Mouse (Mus musculus) intestine, embryonic 14.5 days (tissue): ENCODE data around the gene Nxn. TPM values are rescaled to one million over a fixed set of nuclear protein-coding genes. Genes with fewer than 3 reads are reported as not detected.
A peak's percentile ranks its signal among the peaks of the same experiment; 100 is the strongest.

Experiments
- ATAC-seq: fragments of 200-750 bp; cut with Nextera tagmentation; replicated peaks from 2 replicates; pipeline ENCODE4 v1.8.0; 2017; ENCODE audit warnings: low read depth, moderate number of reproducible peaks, moderate TSS enrichment, moderate library complexity; ENCODE audit not compliant: low FRiP score, low TSS enrichment
- DNase-seq: peaks from one replicate; pipeline ENCODE4 v3.0.0-alpha.2; 2018; ENCODE audit warnings: low spot score
- H3K27ac ChIP-seq: fragments of 300-500 bp; sonication (generic); 2 replicates; pipeline ENCODE4 v1.5.1; 2014; ENCODE audit warnings: low read depth, mild to moderate bottlenecking, control low read depth
- H3K27me3 ChIP-seq: fragments of 300-500 bp; sonication (generic); replicated peaks from 2 replicates; pipeline ENCODE4 v1.6.1; 2014; ENCODE audit warnings: low read length, control low read depth; ENCODE audit not compliant: control insufficient read depth, insufficient read depth
- H3K36me3 ChIP-seq: fragments of 300-500 bp; sonication (generic); 2 replicates; pipeline ENCODE4 v1.6.1; 2014; ENCODE audit warnings: low read length, control low read depth; ENCODE audit not compliant: control insufficient read depth, insufficient read depth
- H3K4me1 ChIP-seq: fragments of 300-500 bp; sonication (generic); replicated peaks from 2 replicates; pipeline ENCODE4 v1.6.1; 2014; ENCODE audit warnings: low read length, control low read depth, mixed read lengths; ENCODE audit not compliant: control insufficient read depth, insufficient read depth
- H3K4me2 ChIP-seq: fragments of 300-500 bp; sonication (generic); 2 replicates; pipeline ENCODE4 v1.6.1; 2014; ENCODE audit warnings: low read length
- H3K4me3 ChIP-seq: fragments of 300-500 bp; sonication (generic); 2 replicates; pipeline ENCODE4 v1.5.1; 2014; ENCODE audit warnings: low read depth, low read length, control low read depth, mixed read lengths
- H3K9ac ChIP-seq: fragments of 300-500 bp; sonication (generic); 2 replicates; pipeline ENCODE4 v1.6.1; 2014; ENCODE audit warnings: mild to moderate bottlenecking, low read length
- H3K9me3 ChIP-seq: fragments of 300-500 bp; sonication (generic); 2 replicates; pipeline ENCODE4 v1.6.1; 2016; ENCODE audit warnings: low read length, control low read depth; ENCODE audit not compliant: control insufficient read depth
- WGBS: fragments of 180-500 bp; shearing (Covaris S2); extraction: QIAGEN DNeasy Blood & Tissue Kit; methylation state at CpG from one replicate; pipeline ENCODE4 v1.1.7; 2014; 5-methylcytosine and 5-hydroxymethylcytosine counted together
- polyA plus RNA-seq: library from polyadenylated mRNA; unstranded; fragments of >200 nt; fragmentation: Nextera tagmentation; extraction: Ambion mirVana; gene quantifications from 2 replicates; pipeline ENCODE4 v1.2.1, GENCODE M21; 2014

Nxn gene
- polyA plus RNA-seq, 1 experiment from 2014 or later: 45.8 TPM

DNA sequence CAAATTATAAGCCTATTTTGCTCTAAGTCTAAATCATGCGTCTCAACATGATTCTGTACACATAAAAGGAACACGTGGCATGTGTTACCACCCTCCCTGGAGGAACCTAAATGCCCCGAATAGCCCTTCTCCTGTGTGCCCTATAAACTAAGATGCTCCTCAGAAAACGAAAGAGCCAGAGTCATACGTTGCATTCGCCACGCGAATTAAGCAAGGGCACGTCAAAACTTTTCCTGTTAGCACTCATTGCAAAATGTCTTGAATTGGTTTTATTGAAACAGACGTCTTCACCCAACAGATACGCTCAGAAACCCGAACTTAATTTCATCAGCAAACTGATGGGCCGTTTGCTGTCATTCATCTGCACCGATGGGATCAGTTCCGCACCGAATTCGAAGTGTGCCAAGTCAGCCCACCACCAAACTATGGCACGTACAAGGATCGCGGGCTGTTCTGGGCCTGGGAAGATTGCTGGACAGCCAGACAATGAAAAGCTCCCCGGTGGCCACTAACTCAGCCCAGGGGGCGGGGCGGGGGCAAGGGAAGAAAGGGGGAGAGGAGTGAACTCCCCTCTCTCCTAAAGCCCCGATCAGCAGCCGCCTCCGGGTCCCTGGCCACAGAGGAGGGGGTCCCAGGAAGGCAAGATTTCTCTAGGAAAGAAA lies 1.2 kb downstream of the Nxn start:
- Histone ChIP-seq H3K9me3 (no peaks in the 10 kb centered on the region), H3K36me3 (no peaks in the 10 kb centered on the region), H3K4me1 (peaks cover 13% of the 10 kb centered on the region), H3K27me3 (no peaks in the 10 kb centered on the region), H3K9ac (peak overlapping the region; percentile 86), H3K27ac (peak overlapping the region; percentile 91; the same call in 1 of the 2 replicates), H3K4me2 (peak overlapping the region; percentile 82), H3K4me3 (peak overlapping the region; percentile 53)
- DNase-seq: peak; percentile 80
- ATAC-seq: peak; percentile 29
- under 1% methylated on average over 26 of the region's 26 CpGs for WGBS

GRCm38 (mm10) chr11:76392996-76393395 lies 5.9 kb downstream of the Nxn start:
- H3K36me3 ChIP-seq: no peaks in the 10 kb centered on the region
- DNase-seq: no peak
- H3K4me3 ChIP-seq: no peak overlapping the region
- 80% methylated on average over 11 of the region's 11 CpGs for WGBS
- peaks cover 18% of the 10 kb centered on the region for H3K4me1 ChIP-seq
- ATAC-seq: no peak
- H3K4me2 ChIP-seq: no peak overlapping the region
- H3K9me3 ChIP-seq: no peaks in the 10 kb centered on the region
- no peaks in the 10 kb centered on the region for H3K27me3 ChIP-seq
- no peak overlapping the region for H3K27ac ChIP-seq
- H3K9ac ChIP-seq: no peak overlapping the region

DNA sequence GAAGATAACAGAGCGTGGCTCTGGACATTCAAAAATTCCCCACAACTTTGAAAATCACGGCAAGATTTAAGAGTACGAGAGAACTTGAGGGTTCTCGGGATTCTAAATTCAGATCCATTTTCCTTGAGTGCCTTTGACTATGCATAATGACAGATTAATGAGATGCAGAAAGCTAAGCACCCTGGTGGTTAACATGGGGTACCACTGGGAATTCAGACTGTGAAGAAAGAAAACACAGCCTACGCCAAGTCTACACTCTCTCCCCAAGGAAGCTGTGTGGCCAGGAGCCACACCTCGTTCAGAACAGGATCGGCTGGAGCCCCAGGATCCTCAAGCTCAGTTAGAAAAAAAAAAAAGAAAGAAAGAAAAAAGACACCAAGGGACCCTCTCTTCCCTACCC lies 6.4 kb downstream of the Nxn start:
- no peak for ATAC-seq
- no peak overlapping the region for H3K4me2 ChIP-seq

DNA sequence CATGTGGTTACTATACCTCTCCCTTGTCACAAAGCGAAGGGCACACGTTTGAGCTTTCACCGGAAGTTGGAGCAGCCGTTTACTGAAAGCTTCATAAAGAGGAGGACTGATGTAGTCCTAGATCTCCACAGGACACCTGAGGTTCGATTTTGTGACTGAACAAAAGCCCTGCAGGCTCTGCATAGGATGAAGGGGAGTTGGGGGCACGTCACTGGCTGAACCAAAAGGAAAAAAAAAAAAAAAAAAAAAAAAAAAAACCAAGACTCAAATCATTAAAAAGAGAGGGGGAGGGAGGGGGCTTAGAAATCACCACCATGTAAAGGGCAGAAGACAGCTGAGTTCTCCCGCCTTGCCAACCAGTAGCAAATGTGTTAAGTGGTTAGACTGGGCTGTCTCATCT lies 10.2 kb downstream of the Nxn start:
- H3K9ac ChIP-seq: no peak overlapping the region
- 38% methylated on average over 7 of the region's 7 CpGs for WGBS
- H3K4me2 ChIP-seq: peak overlapping the region; percentile 22; the same call in 1 of the 2 replicates
- no peaks in the 10 kb centered on the region for H3K9me3 ChIP-seq
- no peak overlapping the region for H3K4me3 ChIP-seq
- DNase-seq (no peak), ATAC-seq (no peak)
- no peaks in the 10 kb centered on the region for H3K36me3 ChIP-seq
- peaks cover 16% of the 10 kb centered on the region for H3K4me1 ChIP-seq
- H3K27ac ChIP-seq: no peak overlapping the region
- H3K27me3 ChIP-seq: no peaks in the 10 kb centered on the region

More for the DNA sequence above, 6.4 kb downstream of the Nxn start:
- H3K9ac ChIP-seq: no peak overlapping the region
- no peak overlapping the region for H3K4me3 ChIP-seq
- no peaks in the 10 kb centered on the region for H3K36me3 ChIP-seq
- no peak overlapping the region for H3K27ac ChIP-seq
- H3K27me3 ChIP-seq: no peaks in the 10 kb centered on the region
- H3K4me1 ChIP-seq: peaks cover 20% of the 10 kb centered on the region
- DNase-seq: no peak
- no peaks in the 10 kb centered on the region for H3K9me3 ChIP-seq
- 91% methylated on average over 7 of the region's 7 CpGs for WGBS

GRCm38 (mm10) chr11:76387097-76387496 lies 11.8 kb downstream of the Nxn start:
- Histone ChIP-seq H3K27ac (no peak overlapping the region), H3K9me3 (no peaks in the 10 kb centered on the region), H3K9ac (no peak overlapping the region), H3K4me3 (no peak overlapping the region), H3K36me3 (no peaks in the 10 kb centered on the region), H3K4me1 (peaks cover 23% of the 10 kb centered on the region), H3K27me3 (no peaks in the 10 kb centered on the region), H3K4me2 (no peak overlapping the region)
- DNase-seq: no peak
- ATAC-seq: no peak
- WGBS: 90% methylated on average over 1 of the region's 1 CpGs

GRCm38 (mm10) chr11:76385746-76386145 lies 13.2 kb downstream of the Nxn start:
- no peak overlapping the region for H3K9ac ChIP-seq
- no peaks in the 10 kb centered on the region for H3K36me3 ChIP-seq
- H3K27ac ChIP-seq: no peak overlapping the region
- ATAC-seq (no peak), DNase-seq (no peak)
- WGBS: 53% methylated on average over 3 of the region's 3 CpGs
- H3K4me3 ChIP-seq: no peak overlapping the region
- H3K4me2 ChIP-seq: no peak overlapping the region
- peaks cover 23% of the 10 kb centered on the region for H3K4me1 ChIP-seq
- no peaks in the 10 kb centered on the region for H3K9me3 ChIP-seq
- H3K27me3 ChIP-seq: no peaks in the 10 kb centered on the region

DNA sequence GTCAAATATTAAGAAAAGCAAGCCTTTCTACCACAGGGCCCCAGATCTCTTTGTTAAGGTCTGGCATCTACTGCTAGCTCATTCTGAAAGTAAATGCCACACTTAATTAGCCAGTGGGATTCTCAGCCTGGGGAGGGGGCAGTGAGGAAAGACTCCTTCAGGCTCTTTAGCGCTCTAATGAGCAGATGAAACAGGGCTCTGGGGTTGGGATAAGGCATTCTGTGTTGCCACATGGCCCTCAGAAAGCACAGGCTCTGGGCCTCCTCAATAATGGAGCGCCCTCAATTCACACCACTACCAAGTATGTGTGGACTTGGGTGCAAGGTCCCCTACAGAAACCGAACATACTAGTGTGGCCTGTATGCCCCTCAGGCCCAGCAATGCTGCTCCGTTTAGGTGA lies 13.9 kb downstream of the Nxn start:
- Histone ChIP-seq H3K36me3 (no peaks in the 10 kb centered on the region), H3K4me3 (no peak overlapping the region), H3K27ac (0 out of 2 replicates have a peak overlapping the region, but pooled peaks have one; percentile 9), H3K27me3 (no peaks in the 10 kb centered on the region), H3K4me2 (no peak overlapping the region), H3K4me1 (peaks cover 30% of the 10 kb centered on the region), H3K9me3 (no peaks in the 10 kb centered on the region), H3K9ac (no peak overlapping the region)
- 83% methylated on average over 4 of the region's 4 CpGs for WGBS
- DNase-seq (no peak), ATAC-seq (no peak)

DNA sequence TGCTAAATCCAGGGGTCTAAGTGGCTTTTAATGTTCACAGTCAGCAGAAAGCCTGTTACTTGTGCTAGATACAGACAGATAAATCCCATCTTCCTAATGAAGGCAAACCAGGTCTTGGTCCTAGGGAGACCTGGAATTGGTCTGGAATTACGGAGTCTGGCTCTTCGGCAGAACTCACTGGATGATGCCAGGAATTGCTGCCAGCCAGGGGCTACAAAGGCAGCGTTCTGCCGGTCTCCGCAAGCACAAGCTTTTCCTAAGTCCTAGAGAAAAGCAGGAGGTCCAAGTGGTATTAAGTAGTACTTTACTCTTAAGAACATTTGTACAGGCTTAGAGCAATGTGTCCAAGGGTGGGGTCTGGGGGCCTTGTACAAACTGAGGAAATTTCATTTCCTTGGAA lies 14.6 kb downstream of the Nxn start:
- Histone ChIP-seq H3K9me3 (no peaks in the 10 kb centered on the region), H3K4me2 (no peak overlapping the region), H3K27ac (no peak overlapping the region), H3K9ac (no peak overlapping the region), H3K4me3 (no peak overlapping the region), H3K36me3 (no peaks in the 10 kb centered on the region), H3K4me1 (peaks cover 33% of the 10 kb centered on the region), H3K27me3 (no peaks in the 10 kb centered on the region)
- ATAC-seq (no peak), DNase-seq (no peak)
- WGBS: 86% methylated on average over 5 of the region's 5 CpGs

- H3K4me1 ChIP-seq: peaks cover 20% of the 10 kb centered on the region
- H3K9me3 ChIP-seq: no peaks in the 10 kb centered on the region
- peak overlapping the region; percentile 82 for H3K27ac ChIP-seq
- no peaks in the 10 kb centered on the region for H3K36me3 ChIP-seq
- H3K4me2 ChIP-seq: peak overlapping the region; percentile 2; the same call in 1 of the 2 replicates
- H3K4me3 ChIP-seq: no peak overlapping the region
- no peak overlapping the region for H3K9ac ChIP-seq
- no peaks in the 10 kb centered on the region for H3K27me3 ChIP-seq
- ATAC-seq (no peak), DNase-seq (no peak)
- WGBS: 38% methylated on average over 13 of the region's 13 CpGs
Observed at GRCm38 (mm10) chr11:76382711-76383324, 16.1 kb downstream of the Nxn start.
